Mouse (Mus musculus): Measurements from ENCODE around the gene Sf3b4. TPM values are rescaled to one million over a fixed set of nuclear protein-coding genes. Genes with fewer than 3 reads are reported as not detected.

Sf3b4 gene
- polyA plus RNA-seq (2014; fragmentation: Illumina TruSeq; extraction: RNeasy Lipid Tissue Mini Kit (QIAGEN cat#74804); ENCODE audit: low read depth, low replicate concordance) = 39.2 TPM

GRCm38 (mm10) chr3:96172197-96173178 lies at the start of gene Sf3b4:
Sf3b4 (plus strand) TSS chr3:96172332.

GRCm38 (mm10) chr3:96161869-96162840 lies 10.0 kb upstream of the Sf3b4 start, which contains the start of gene Mtmr11:
Mtmr11 (plus strand) TSS chr3:96162004.

GRCm38 (mm10) chr3:96180727-96181477 lies 8.8 kb downstream of the Sf3b4 start, which contains the start of gene Sv2a:
Sv2a (plus strand) TSS chr3:96181151.

GRCm38 (mm10) chr3:96219661-96220130 lies 47.6 kb downstream of the Sf3b4 start, which contains the start of the genes Bola1 and Hist2h2ab:
Bola1 (minus strand) TSS chr3:96219709.
Hist2h2ab (plus strand) TSS chr3:96219865.

GRCm38 (mm10) chr3:96220765-96221639 lies 48.9 kb downstream of the Sf3b4 start, which contains the start of the genes Hist2h2ac and Hist2h2be:
Hist2h2ac (minus strand) TSS chr3:96220880.
Hist2h2be (plus strand) TSS chr3:96221119.

Other genes with a start within 250 kb of the Sf3b4 start
- gene Anp32e, start 243.1 kb upstream of the Sf3b4 start, polyA plus RNA-seq (2014; fragmentation: Illumina TruSeq; extraction: RNeasy Lipid Tissue Mini Kit (QIAGEN cat#74804); ENCODE audit: low read depth, low replicate concordance) = 50.3 TPM
- gene Plekho1, start 176.3 kb upstream of the Sf3b4 start, polyA plus RNA-seq (2014; fragmentation: Illumina TruSeq; extraction: RNeasy Lipid Tissue Mini Kit (QIAGEN cat#74804); ENCODE audit: low read depth, low replicate concordance) = 31.8 TPM
- gene Vps45, start 113.9 kb upstream of the Sf3b4 start, polyA plus RNA-seq (2014; fragmentation: Illumina TruSeq; extraction: RNeasy Lipid Tissue Mini Kit (QIAGEN cat#74804); ENCODE audit: low read depth, low replicate concordance) = 22.3 TPM
- gene Otud7b, start 67.8 kb upstream of the Sf3b4 start, polyA plus RNA-seq (2014; fragmentation: Illumina TruSeq; extraction: RNeasy Lipid Tissue Mini Kit (QIAGEN cat#74804); ENCODE audit: low read depth, low replicate concordance) = 16.0 TPM
- gene Mtmr11, start 10.3 kb upstream of the Sf3b4 start, polyA plus RNA-seq (2014; fragmentation: Illumina TruSeq; extraction: RNeasy Lipid Tissue Mini Kit (QIAGEN cat#74804); ENCODE audit: low read depth, low replicate concordance) = 14.9 TPM
- 2.5 TPM for gene Sv2a, start 8.8 kb downstream of the Sf3b4 start, polyA plus RNA-seq (2014; fragmentation: Illumina TruSeq; extraction: RNeasy Lipid Tissue Mini Kit (QIAGEN cat#74804); ENCODE audit: low read depth, low replicate concordance)
- gene Bola1, start 47.4 kb downstream of the Sf3b4 start, polyA plus RNA-seq (2014; fragmentation: Illumina TruSeq; extraction: RNeasy Lipid Tissue Mini Kit (QIAGEN cat#74804); ENCODE audit: low read depth, low replicate concordance) = 37.5 TPM
- not detected for gene Hist2h2ab, start 47.5 kb downstream of the Sf3b4 start, polyA plus RNA-seq (2014; fragmentation: Illumina TruSeq; extraction: RNeasy Lipid Tissue Mini Kit (QIAGEN cat#74804); ENCODE audit: low read depth, low replicate concordance)
- gene Hist2h2ac, start 48.5 kb downstream of the Sf3b4 start, polyA plus RNA-seq (2014; fragmentation: Illumina TruSeq; extraction: RNeasy Lipid Tissue Mini Kit (QIAGEN cat#74804); ENCODE audit: low read depth, low replicate concordance) = not detected
- 14.6 TPM for gene Hist2h2be, start 48.8 kb downstream of the Sf3b4 start, polyA plus RNA-seq (2014; fragmentation: Illumina TruSeq; extraction: RNeasy Lipid Tissue Mini Kit (QIAGEN cat#74804); ENCODE audit: low read depth, low replicate concordance)
- 4.2 TPM for gene Hist2h3c2, start 66.8 kb downstream of the Sf3b4 start, polyA plus RNA-seq (2014; fragmentation: Illumina TruSeq; extraction: RNeasy Lipid Tissue Mini Kit (QIAGEN cat#74804); ENCODE audit: low read depth, low replicate concordance)
- gene Hist2h2aa2, start 67.9 kb downstream of the Sf3b4 start, polyA plus RNA-seq (2014; fragmentation: Illumina TruSeq; extraction: RNeasy Lipid Tissue Mini Kit (QIAGEN cat#74804); ENCODE audit: low read depth, low replicate concordance) = 306 TPM
- 88.6 TPM for gene Hist2h2aa1, start 73.2 kb downstream of the Sf3b4 start, polyA plus RNA-seq (2014; fragmentation: Illumina TruSeq; extraction: RNeasy Lipid Tissue Mini Kit (QIAGEN cat#74804); ENCODE audit: low read depth, low replicate concordance)
- not detected for gene Hist2h3c1, start 74.4 kb downstream of the Sf3b4 start, polyA plus RNA-seq (2014; fragmentation: Illumina TruSeq; extraction: RNeasy Lipid Tissue Mini Kit (QIAGEN cat#74804); ENCODE audit: low read depth, low replicate concordance)
- 3.0 TPM for gene Hist2h4, start 91.0 kb downstream of the Sf3b4 start, polyA plus RNA-seq (2014; fragmentation: Illumina TruSeq; extraction: RNeasy Lipid Tissue Mini Kit (QIAGEN cat#74804); ENCODE audit: low read depth, low replicate concordance)
- gene Hist2h3b, start 96.3 kb downstream of the Sf3b4 start, polyA plus RNA-seq (2014; fragmentation: Illumina TruSeq; extraction: RNeasy Lipid Tissue Mini Kit (QIAGEN cat#74804); ENCODE audit: low read depth, low replicate concordance) = not detected
- gene Hist2h2bb, start 97.4 kb downstream of the Sf3b4 start, polyA plus RNA-seq (2014; fragmentation: Illumina TruSeq; extraction: RNeasy Lipid Tissue Mini Kit (QIAGEN cat#74804); ENCODE audit: low read depth, low replicate concordance) = not detected
- gene Fcgr1, start 121.6 kb downstream of the Sf3b4 start, polyA plus RNA-seq (2014; fragmentation: Illumina TruSeq; extraction: RNeasy Lipid Tissue Mini Kit (QIAGEN cat#74804); ENCODE audit: low read depth, low replicate concordance) = 3.9 TPM

Measured in adipose tissue, adult 10 weeks (tissue).